Mouse (Mus musculus): ENCODE measurements at regions not wholly inside any gene's neighbourhood (a gene's known extent, or its start where the extent isn't known, plus 50 kb on each side); places are given as distances from the start of the nearest gene placed in this dataset.

DNA sequence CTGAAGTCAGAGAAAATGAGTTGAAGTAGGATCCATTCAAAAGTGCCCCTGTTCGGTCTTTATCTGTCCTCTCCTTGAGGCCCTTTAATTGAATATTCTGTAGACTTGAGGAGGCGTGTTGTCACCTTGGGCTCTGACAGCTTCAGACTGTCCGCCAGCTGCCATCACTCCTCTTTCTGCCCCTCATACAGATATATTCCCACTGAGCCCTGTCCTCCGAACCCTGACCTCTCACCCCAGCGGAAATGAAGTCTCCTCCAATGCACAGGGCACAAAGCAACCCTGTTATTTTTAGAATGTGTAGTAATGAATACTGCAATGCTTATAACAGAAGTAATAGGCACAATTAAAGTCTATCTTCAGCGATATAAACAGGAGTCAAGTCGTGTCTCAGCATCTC lies 117.4 kb upstream of the Gm14444 start:
- DNase-seq (ENCODE audit: low spot score): no peak

DNA sequence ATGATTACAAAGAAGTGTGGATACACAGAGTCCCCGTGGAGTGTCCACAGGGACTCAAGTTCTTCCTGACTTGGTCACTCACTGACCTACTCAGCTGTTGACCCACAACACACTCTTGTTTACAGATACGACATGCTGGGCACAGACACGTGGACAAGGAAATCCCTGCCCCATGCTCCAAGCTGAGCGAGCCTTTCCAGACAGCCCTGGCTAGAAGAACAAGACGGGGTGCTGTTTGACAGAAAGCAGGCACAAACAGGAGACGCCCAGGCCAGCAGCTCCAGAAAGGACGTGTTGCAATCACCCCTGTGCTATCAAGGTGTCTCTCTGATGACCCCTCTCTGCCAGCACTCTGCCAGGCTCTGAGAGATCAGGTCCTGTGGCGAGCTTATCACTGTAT lies 112.6 kb upstream of the Gm14444 start:
- peak; percentile 17 for DNase-seq (ENCODE audit: low spot score)

DNA sequence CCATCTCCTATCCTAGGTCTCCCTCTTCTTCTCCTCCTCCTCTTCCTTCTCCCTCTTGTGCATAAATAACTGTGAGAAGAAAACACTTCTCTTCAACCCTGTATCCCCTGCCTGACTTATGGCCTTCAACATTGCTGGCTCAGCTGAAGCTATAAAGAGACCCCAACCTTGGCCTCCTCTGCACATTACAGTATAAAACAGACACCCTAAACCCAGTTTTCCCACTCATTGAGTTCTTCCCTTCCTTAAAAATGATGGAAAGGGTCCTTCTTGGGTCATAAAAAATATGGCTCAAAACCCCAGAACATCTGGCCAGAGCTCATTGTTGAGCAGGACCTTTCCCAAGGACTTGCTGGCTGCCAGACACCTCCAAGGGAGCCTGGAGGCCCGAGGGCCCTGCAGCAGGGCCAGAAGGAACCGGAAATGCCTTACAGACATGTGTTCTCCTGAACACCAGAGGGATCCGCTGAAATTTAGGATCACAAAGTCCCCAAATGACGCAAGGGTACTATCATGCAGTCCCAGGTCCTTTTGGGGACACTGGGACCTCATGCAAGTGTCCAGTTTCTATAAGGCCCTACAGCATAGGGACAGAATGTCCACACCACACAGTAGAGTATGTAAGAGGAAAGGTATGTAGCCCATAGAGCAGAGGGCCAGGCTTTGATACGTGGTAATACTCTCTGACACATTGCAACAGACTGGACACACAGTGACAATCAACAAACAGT lies 109.9 kb upstream of the Gm14444 start:
- peak; percentile 11 for DNase-seq (ENCODE audit: low spot score)

DNA sequence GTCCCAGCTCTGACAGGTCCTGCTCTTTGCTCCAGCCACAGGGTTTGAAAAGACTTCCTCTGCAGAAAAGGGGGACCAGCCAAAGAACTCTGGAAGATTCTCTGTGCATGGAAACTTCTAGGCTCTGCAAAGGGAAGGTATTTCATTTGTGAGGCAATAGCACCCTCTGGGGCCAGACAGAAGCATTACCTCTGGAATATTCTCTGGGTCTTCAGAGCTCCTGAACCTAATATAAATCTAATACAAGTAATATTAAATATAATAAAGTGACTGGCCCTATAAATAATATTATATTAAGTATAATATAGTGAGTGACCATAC lies 109.4 kb upstream of the Gm14444 start:
- peak; percentile 54 for DNase-seq (ENCODE audit: low spot score)

DNA sequence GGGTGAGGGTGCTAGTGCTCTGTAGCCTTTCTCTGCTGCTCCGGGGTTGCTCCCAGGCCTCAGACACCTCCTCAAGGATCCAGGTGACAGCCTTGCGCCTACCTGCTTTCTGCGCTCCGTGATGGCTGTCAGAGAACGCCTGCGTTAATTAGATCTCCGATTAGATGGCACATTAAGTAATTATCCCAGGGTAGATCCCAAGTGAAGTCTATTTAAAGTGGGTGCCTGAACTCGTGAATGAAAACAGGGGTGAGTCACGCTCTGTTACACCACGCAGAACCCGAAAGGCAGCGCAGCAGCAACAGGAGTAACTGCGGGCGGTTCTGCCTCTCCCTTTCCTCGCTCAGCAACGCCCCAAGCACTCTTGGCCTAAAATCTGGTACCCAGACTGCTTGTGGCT lies 108.2 kb upstream of the Gm14444 start:
- DNase-seq (ENCODE audit: low spot score): no peak

DNA sequence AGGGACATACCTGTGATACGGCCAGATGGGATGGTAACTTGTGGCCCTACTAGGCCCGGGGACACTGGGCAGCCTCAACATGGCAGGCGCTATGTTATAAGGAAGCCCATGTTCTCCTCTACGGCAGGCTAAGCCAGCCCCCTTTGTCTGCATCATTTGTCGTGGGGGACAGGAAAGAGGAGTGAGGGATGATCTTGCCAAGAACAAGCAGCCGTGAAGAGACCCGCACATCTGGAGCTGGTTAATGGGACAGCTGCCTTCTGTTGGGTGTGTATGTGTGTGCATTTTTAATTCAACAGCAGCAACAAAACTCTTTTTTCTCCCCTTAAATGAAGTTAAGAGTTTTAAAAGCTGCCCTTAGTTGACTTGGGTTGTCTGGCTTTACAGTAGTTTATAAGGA lies 106.4 kb upstream of the Gm14444 start:
- DNase-seq (ENCODE audit: low spot score): no peak

DNA sequence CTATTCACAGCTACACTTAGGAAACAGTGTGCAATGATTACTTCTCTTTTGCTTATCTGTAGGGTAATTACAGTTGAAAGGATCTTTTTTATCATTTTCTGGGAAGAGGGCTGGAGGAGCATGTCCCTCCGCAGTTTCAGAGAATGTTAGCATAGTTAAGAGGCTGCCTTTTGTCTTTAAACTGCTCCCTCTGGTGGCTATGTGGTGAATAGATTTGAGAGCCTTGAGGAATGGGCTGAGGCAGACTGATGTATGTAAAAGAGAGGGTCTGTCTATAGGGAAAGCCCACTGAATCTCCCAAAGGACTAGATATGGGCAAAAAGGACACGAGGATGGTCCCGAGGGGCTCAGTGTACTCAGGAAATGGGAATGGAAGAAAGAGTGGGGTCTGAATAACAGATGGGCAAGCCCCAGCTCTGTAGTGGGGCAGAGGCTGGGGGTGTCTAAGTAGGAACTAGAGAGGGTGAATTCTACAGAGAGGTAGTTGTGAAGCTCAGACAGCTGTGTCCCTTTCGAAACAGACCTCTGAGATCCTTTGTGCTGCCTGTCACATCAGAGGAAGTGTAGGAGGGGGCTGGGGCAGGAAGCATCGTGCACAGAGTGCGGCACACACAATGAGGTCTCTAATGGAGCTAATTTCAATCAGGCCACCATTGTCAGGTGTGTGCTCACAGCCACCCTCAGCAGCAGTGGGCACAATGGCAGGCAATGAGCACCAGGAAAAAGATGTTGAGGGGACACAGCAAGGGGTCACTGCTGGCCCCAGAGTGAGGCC lies 104.0 kb upstream of the Gm14444 start:
- peak; percentile 46 for DNase-seq (ENCODE audit: low spot score)

DNA sequence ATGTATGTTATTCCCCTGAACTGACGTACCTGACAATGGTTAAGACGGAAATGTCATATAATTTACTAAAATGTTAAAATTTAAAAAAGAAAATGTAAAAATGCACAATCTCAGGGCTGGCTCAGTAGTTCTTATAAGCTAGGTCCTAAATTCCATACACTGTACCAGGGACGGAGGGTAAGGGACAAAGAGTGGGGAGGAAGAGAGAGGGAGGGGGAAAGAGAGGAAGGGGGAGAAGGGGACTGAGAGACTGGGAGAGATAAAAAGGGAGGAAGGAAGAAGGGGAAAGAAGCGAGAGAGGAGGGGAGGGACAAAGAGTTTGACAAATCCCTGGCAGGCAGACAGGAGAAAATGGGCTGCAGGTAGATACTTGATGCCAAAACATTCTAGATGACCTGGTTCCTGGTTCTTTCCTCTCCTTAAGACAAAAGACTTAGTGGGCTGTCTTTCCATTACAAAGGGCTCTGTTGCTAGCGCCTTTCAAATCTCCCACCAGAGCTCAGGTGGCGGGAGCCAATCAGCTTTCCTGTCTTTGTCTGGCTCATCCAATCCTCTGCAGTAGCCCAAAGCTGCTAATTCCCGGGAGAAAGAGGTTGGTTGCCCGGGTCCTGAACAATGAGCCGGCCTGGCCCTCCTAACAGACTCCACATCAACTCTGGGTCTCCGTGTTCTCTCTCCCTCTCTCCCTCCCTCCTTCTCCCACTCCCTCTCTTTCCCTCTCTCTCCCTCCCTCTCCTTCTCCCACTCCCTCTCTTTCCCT lies 92.7 kb upstream of the Gm14444 start:
- DNase-seq (ENCODE audit: low spot score): no peak

DNA sequence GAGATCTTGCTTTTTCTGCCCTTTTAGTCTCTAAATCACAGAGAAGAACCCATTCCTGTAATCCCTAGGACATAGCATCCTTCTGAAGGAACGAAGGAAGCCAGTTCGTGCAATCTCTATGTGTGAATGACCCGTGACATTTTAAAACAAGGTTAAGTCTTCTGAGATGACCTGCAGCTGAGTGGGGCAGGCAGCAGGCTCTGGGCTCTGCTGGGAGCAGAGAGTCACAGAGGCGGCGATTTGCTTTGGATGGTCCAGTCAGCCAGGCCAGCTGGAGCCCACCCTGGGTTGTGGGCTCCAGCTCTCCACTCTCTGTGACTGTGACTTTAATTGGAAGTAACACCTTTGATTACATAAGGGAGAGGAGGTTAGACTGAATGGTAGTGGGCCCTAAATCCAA lies 92.1 kb upstream of the Gm14444 start:
- no peak for DNase-seq (ENCODE audit: low spot score)

DNA sequence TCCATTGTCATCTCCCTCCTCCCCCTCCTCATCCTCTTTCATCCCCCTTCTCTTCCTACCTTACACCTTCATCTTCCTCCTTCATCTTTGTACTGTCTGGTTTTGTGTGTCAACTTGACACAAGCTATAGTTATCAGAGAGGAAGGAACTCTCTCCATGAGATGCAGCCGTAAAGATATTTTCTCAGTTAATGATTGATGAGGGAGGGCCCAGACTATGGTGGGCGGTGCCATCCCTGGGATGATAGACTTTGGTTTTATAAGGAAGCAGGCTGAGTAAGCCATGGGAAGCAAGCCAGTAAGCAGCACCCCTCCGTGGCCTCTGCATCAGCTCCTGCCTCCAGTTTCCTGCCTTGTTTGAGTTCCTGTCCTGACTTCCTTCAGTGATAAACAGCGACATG lies 87.8 kb upstream of the Gm14444 start:
- DNase-seq (ENCODE audit: low spot score): no peak

DNA sequence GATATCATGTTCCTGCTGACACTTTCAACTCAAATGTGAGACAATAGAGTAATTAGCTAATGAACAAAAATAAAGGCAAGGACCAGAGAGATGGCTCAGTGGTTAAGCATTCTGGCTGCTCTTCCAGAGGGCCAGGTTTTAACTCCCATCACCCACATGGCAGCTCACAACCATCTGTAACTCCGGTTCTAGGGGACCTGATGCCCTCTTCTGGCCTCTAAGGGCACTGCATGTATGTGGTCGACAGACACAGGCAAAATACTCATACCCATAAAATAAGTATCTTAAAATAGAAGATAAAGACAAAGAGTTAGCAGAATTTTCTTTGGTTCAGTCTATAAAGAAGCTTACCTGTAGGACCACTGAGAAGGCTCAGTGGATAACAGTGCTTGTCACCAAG lies 80.3 kb upstream of the Gm14444 start:
- DNase-seq (ENCODE audit: low spot score): no peak

DNA sequence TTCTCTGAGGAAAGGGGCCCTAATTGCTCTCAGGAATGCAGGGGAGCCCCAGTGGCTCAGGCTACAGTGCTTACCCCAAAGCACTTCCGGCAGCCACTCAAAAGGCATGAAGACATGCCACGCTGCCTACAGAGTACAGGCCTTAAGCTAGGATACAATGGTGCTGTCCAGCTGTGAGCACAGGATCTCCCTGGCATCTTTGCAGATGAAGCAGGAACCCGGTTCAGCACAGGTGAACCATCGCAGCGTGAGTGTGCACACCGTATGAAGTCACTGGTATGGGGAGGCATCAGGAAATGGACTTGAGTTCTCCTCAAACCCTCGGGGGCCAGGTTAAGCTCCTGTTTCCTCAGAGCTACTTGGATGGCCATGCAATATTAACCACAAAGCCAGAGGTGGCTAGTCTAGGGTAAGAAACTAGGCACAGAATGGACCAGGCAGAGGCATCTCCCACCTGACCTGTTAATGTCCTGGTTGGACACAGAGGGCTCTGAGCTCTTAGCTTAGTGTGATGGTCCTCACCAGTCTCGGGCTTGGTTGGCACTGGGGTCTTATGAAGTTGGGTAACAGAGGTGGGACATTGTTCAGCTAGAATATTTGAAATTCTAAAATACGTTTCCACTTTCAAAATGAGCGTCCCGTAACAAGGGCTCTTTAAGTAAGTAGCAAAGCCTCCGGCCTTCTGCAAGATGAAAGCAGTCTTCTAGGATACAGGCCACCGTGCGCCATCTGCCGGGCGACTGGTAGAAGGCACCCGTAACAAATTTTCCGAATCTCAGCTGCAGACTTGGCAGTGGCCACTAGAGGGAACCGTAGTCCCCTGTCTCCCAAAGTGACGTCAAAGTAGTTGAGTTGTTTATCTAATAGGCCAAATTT lies 77.7 kb upstream of the Gm14444 start:
- peak; percentile 84 for DNase-seq (ENCODE audit: low spot score)

DNA sequence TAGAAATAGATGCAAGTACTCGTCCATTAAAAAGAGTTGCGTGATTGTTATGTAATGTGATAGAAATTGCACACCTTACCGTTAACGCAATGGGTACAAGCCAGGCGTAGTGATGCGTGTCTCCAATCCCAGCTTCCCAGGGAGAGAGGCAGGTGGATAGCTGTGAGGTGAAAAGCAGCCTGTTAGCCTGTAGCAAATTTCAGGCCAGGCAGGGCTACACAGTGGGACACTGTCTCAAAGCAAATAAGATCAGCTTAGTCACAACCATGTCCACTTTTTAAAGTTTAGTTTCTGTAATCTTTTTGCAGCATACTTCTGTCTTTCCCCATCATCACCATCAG lies 77.1 kb upstream of the Gm14444 start:
- DNase-seq (ENCODE audit: low spot score): no peak

DNA sequence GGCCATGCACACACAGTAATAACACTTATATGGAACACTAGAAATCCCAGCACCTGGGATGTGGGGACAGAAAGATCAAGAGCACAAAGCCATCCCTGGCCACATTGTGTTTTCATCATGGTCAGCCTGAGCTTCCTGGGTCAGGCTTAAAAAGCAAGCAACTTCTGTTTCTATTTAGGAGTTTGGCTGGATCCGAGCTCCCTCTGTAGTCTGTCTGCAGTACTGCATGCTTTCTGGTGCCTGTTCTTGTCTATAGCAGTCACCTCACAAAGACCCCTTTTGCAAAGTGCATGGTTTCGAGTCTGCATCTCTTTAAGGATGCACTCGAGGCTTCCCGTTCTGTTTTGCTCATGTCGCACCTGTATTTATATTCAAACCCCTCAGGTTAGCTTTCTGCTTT lies 73.4 kb upstream of the Gm14444 start:
- no peak for DNase-seq (ENCODE audit: low spot score)

DNA sequence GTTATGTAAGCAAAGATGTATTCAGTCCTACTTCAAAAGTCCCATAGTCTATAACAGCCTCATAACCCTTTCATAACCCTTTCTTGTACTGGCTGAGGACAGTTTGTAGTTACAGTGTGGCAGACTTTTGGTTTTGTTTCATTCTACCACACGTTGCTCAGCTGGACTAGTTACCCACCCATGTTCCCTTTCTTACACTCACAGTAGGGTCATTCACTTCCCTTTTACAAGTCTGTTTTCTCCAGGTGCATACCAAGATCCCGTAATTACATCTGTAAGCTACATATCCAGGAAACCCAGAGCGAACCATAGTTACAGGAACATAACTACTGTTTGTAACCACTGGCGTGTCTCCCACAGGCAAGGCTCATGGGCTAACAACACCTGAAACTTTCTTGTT lies 72.1 kb upstream of the Gm14444 start:
- no peak for DNase-seq (ENCODE audit: low spot score)

DNA sequence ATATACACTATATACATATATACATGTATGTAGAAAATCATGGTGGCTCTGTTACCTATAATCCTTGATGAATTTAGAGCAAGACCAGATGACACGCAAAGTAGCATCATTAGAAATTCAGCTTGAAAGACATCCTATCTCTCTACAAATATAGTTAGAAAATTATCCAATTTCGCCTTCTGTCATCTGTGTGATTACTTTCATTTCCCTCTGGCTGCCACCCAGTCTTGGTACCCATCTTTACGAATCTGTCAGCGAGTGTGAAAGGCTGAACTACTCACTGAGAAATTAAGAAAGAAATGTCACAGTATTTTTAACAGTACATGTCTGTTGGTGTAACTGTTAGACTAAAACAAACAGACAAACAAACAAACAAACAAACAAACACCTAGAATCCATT lies 67.8 kb upstream of the Gm14444 start:
- DNase-seq (ENCODE audit: low spot score): no peak

DNA sequence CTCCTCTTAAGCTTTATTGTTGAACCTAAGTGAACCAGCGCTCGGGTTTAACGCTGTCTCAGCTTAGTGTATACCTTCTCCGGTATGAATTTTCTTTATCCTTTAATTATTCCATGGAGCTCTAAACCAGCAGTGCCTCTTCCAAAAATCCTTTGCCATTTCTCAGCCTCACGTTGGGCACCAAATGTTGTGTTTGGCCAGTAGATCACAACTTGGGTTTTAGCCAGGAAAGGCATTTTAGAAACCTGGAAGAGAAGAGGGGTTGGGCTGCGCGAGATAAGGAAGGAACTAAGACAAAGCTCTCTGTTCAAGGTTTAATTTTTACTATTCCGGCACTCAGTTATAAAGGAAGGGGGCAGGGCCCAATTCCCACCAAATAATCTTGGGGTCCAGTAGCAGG lies 61.9 kb upstream of the Gm14444 start:
- no peak for DNase-seq (ENCODE audit: low spot score)

Data from heart, adult 8-10 months (tissue).